In the genomic region with DNA sequence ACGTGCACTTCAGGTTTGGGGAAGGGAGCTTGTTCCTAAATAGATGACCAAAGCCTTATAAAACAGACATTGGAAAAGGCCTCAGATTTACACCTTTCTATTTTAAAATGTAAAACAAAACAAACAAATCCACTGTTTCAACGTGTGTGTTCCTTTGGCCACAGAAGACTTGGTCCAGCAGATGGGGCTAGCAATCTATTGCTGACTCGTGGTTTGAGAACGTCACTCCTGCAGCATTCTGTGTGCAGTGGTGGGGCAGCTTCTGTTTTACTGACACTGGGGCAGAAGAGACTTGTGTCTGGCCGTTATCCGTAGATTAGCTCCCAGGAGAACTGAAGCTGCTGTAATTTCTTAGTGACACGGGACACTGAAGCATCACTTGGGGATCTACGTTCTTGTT, we compare ENCODE assay signal across 14 mouse cellular contexts. TPM values are rescaled to one million over a fixed set of nuclear protein-coding genes. Genes with fewer than 3 reads are reported as not detected.
DNase-seq lines count a peak whose midpoint lies in the region; ATAC-seq and TF ChIP-seq lines count a peak whose summit lies in the region.
"Had no signal": no experiment of that assay in that cellular context is flagged by ENCODE, and none has a peak within 500 bp of the region (broad histone marks: within the 10 kb centered on the region; RNA-seq: fewer than 3 reads in every experiment).

No protein-coding gene starts in this region.

- H3K27me3 ChIP-seq in kidney, postnatal 0 days (ENCODE audit: insufficient read depth, low read length): no peaks in the 10 kb centered on the region
- no peaks in the 10 kb centered on the region for H3K27me3 ChIP-seq in spleen, adult 2 months (ENCODE audit: control insufficient read depth, insufficient read depth, low read length)
- H3K27me3 ChIP-seq in forebrain, embryonic 13.5 days: no peaks in the 10 kb centered on the region
- H3K27me3 ChIP-seq: heart, embryonic 12.5 days; midbrain, embryonic 12.5 days; neural tube, embryonic 13.5 days had no signal

- no peak overlapping the region for H3K4me3 ChIP-seq in kidney, postnatal 0 days (replicated peaks; ENCODE audit: low read depth, low read length)
- no peak overlapping the region for H3K4me3 ChIP-seq in spleen, adult 2 months (ENCODE audit: extremely low read depth, insufficient read depth, insufficient read length)
- H3K4me3 ChIP-seq in forebrain, embryonic 13.5 days: no peak overlapping the region
- H3K4me3 ChIP-seq: heart, embryonic 12.5 days; midbrain, embryonic 12.5 days; neural tube, embryonic 13.5 days had no signal

- no peaks in the 10 kb centered on the region for H3K9me3 ChIP-seq in kidney, postnatal 0 days (replicated peaks; ENCODE audit: low read length)
- H3K9me3 ChIP-seq in forebrain, embryonic 13.5 days (replicated peaks): no peaks in the 10 kb centered on the region
- H3K9me3 ChIP-seq: heart, embryonic 12.5 days; midbrain, embryonic 12.5 days; neural tube, embryonic 13.5 days had no signal

- no peak for ATAC-seq in kidney, postnatal 0 days (replicated peaks; ENCODE audit: low FRiP score, low read depth)
- ATAC-seq in forebrain, embryonic 13.5 days: no peak
- ATAC-seq: forebrain, embryonic 16.5 days had no signal

- no peak for TF ChIP-seq POLR2A in spleen, adult 2 months (IDR thresholded peaks at IDR 0.05; ENCODE audit: low read depth, low read length)

- no peak overlapping the region for H3K9ac ChIP-seq in kidney, postnatal 0 days (ENCODE audit: low read depth, low read length)
- no peak overlapping the region for H3K9ac ChIP-seq in forebrain, embryonic 13.5 days
- H3K9ac ChIP-seq: heart, embryonic 12.5 days; midbrain, embryonic 12.5 days; neural tube, embryonic 13.5 days had no signal

- peak; percentile 73 for TF ChIP-seq CTCF in kidney, postnatal 0 days (IDR thresholded peaks at IDR 0.05; ENCODE audit: low read depth)
- peak; percentile 17; the same call in 1 of the 2 replicates for TF ChIP-seq CTCF in spleen, adult 2 months (IDR thresholded peaks at IDR 0.05; ENCODE audit: extremely low read depth, insufficient read depth, insufficient read length, insufficient replicate concordance)

- WGBS in kidney, postnatal 0 days: 64% methylated on average over 8 of the region's 8 CpGs
- 69% methylated on average over 8 of the region's 8 CpGs for WGBS in spleen, adult 2 months
- WGBS in forebrain, embryonic 13.5 days: 82% methylated on average over 8 of the region's 8 CpGs

- 0 out of 2 replicates have a peak, but pooled peaks cover 7% of the 10 kb centered on the region for H3K4me1 ChIP-seq in kidney, postnatal 0 days (replicated peaks; ENCODE audit: insufficient read depth, low read length)
- no peaks in the 10 kb centered on the region for H3K4me1 ChIP-seq in spleen, adult 2 months (ENCODE audit: control insufficient read depth, insufficient read depth, insufficient read length)
- H3K4me1 ChIP-seq in forebrain, embryonic 13.5 days: no peaks in the 10 kb centered on the region
- H3K4me1 ChIP-seq: midbrain, embryonic 12.5 days had no signal

- no peak overlapping the region for H3K4me2 ChIP-seq in kidney, postnatal 0 days (ENCODE audit: low read length)
- no peak overlapping the region for H3K4me2 ChIP-seq in forebrain, embryonic 13.5 days
- H3K4me2 ChIP-seq: heart, embryonic 12.5 days; midbrain, embryonic 12.5 days; neural tube, embryonic 13.5 days had no signal

- H3K27ac ChIP-seq in kidney, postnatal 0 days: no peak overlapping the region
- H3K27ac ChIP-seq in spleen, adult 2 months (ENCODE audit: insufficient read depth, low read length): no peak overlapping the region
- H3K27ac ChIP-seq in forebrain, embryonic 13.5 days: no peak overlapping the region
- H3K27ac ChIP-seq: midbrain, embryonic 12.5 days; neural tube, embryonic 13.5 days had no signal

- DNase-seq in adrenal gland, postnatal 14 days: peak; percentile 57
- DNase-seq in adrenal gland, postnatal 4 days (ENCODE audit: low spot score in 2 of 2): no peak
- peak; percentile 53 for DNase-seq in kidney, postnatal 0 days (ENCODE audit: low spot score)
- DNase-seq in kidney, adult 9 months: no peak
- no peak for DNase-seq in spleen, adult 2 months (ENCODE audit: low read depth in 1 of 2, low spot score in 2 of 2)
- DNase-seq in spleen, adult 12 weeks (ENCODE audit: low spot score): no peak
- DNase-seq in cerebellum, postnatal 14 days: no peak
- DNase-seq: thymus, adult 18-20 months had no signal

- peaks cover 39% of the 10 kb centered on the region for H3K36me3 ChIP-seq in kidney, postnatal 0 days (ENCODE audit: insufficient read depth, low read length)
- peaks cover 16% of the 10 kb centered on the region for H3K36me3 ChIP-seq in spleen, adult 2 months (ENCODE audit: control insufficient read depth, insufficient read depth, low read length)
- peaks cover 59% of the 10 kb centered on the region for H3K36me3 ChIP-seq in forebrain, embryonic 13.5 days (ENCODE audit: poor library complexity, severe bottlenecking)

RNA-seq across cellular contexts. Expression of gene Rmnd1, which starts 6.9 kb away (rescaled TPM):
- total RNA-seq in adrenal gland, postnatal 14 days (2021): 51.2 and 57.0 TPM in 2 replicates
- total RNA-seq in adrenal gland, postnatal 4 days (2021): 10 to 100 TPM; 46.8 to 49.4 TPM
- 45.4 and 47.1 TPM in 2 replicates for polyA plus RNA-seq in kidney, postnatal 0 days (2015; fragmentation: Nextera tagmentation; extraction: Ambion mirVana)
- polyA plus RNA-seq in spleen, adult 2 months (2012; rRNA removed): 19.0 and 20.4 TPM in 2 replicates
- polyA plus RNA-seq in forebrain, embryonic 13.5 days (2015; fragmentation: Nextera tagmentation; extraction: Ambion mirVana): 49.8 and 51.4 TPM in 2 replicates

RNA-seq across cellular contexts. Expression of gene Armt1, which starts 7.0 kb away (rescaled TPM):
- total RNA-seq in adrenal gland, postnatal 14 days (2021): 15.7 and 20.1 TPM in 2 replicates
- 10 to 100 TPM; 20.0 to 21.6 TPM for total RNA-seq in adrenal gland, postnatal 4 days (2021)
- polyA plus RNA-seq in kidney, postnatal 0 days (2015; fragmentation: Nextera tagmentation; extraction: Ambion mirVana): 17.1 and 19.2 TPM in 2 replicates
- 7.5 and 8.4 TPM in 2 replicates for polyA plus RNA-seq in spleen, adult 2 months (2012; rRNA removed)
- polyA plus RNA-seq in forebrain, embryonic 13.5 days (2015; fragmentation: Nextera tagmentation; extraction: Ambion mirVana): 19.1 and 19.2 TPM in 2 replicates

RNA-seq across cellular contexts. Expression of gene Zbtb2, which starts 37.3 kb away (rescaled TPM):
- 11.7 and 12.3 TPM in 2 replicates for total RNA-seq in adrenal gland, postnatal 14 days (2021)
- 10 to 100 TPM; 11.1 to 13.4 TPM for total RNA-seq in adrenal gland, postnatal 4 days (2021)
- polyA plus RNA-seq in kidney, postnatal 0 days (2015; fragmentation: Nextera tagmentation; extraction: Ambion mirVana): 13.0 and 13.7 TPM in 2 replicates
- 10.3 and 10.9 TPM in 2 replicates for polyA plus RNA-seq in spleen, adult 2 months (2012; rRNA removed)
- 17.6 and 19.0 TPM in 2 replicates for polyA plus RNA-seq in forebrain, embryonic 13.5 days (2015; fragmentation: Nextera tagmentation; extraction: Ambion mirVana)

RNA-seq across cellular contexts. Expression of gene Ccdc170, which starts 57.1 kb away (rescaled TPM):
- total RNA-seq in adrenal gland, postnatal 14 days (2021): 0.11 and 0.38 TPM in 2 replicates
- 1 to 10 TPM in 1 of 2 experiments, under 1 TPM in 1; 0.79 to 2.0 TPM for total RNA-seq in adrenal gland, postnatal 4 days (2021)
- 1.0 and 1.3 TPM in 2 replicates for polyA plus RNA-seq in kidney, postnatal 0 days (2015; fragmentation: Nextera tagmentation; extraction: Ambion mirVana)
- polyA plus RNA-seq in spleen, adult 2 months (2012; rRNA removed): not detected in 2 replicates
- polyA plus RNA-seq in forebrain, embryonic 13.5 days (2015; fragmentation: Nextera tagmentation; extraction: Ambion mirVana): 0.25 and 0.45 TPM in 2 replicates
- total RNA-seq: liver, adult 2 months had no signal
- polyA plus RNA-seq: heart, embryonic 12.5 days; liver, adult 2 months; neural tube, embryonic 13.5 days had no signal

Comparison
In these comparisons a context has a peak if more than half of its experiments do, and no peak if none do; other contexts are left out.
1. DNase-seq: peak in adrenal gland, postnatal 14 days (single experiment) and kidney, postnatal 0 days (single experiment); none in adrenal gland, postnatal 4 days (0 of 2), kidney, adult 9 months (single experiment), spleen, adult 2 months (0 of 2), spleen, adult 12 weeks (single experiment) and cerebellum, postnatal 14 days (0 of 2).